Mouse (Mus musculus) ovary, adult 10 weeks (tissue): ENCODE results near the gene Olfr424. TPM values are rescaled to one million over a fixed set of nuclear protein-coding genes. Genes with fewer than 3 reads are reported as not detected.

Experiments
- polyA plus RNA-seq: library from polyadenylated mRNA; stranded (reverse); fragments of 350-450 nt; fragmentation: Illumina TruSeq; extraction: RNeasy Lipid Tissue Mini Kit (QIAGEN cat#74804); gene quantifications from one replicate; pipeline ENCODE4 v1.2.3, GENCODE M21; 2014

The Olfr424 gene
- not detected for polyA plus RNA-seq

GRCm38 (mm10) chr1:174131217-174131616 lies at the start of gene Olfr424:
Olfr424 (plus strand) TSS chr1:174131517.

GRCm38 (mm10) chr1:174084031-174084430 lies 47.3 kb upstream of the Olfr424 start, which contains the start of gene Olfr429:
Olfr429 (plus strand) TSS chr1:174084331.

GRCm38 (mm10) chr1:174096591-174096990 lies 34.7 kb upstream of the Olfr424 start, which contains the start of gene Olfr427:
Olfr427 (plus strand) TSS chr1:174096891.

GRCm38 (mm10) chr1:174121062-174121461 lies 10.3 kb upstream of the Olfr424 start, which contains the start of gene Olfr231:
Olfr231 (minus strand) TSS chr1:174121162.

GRCm38 (mm10) chr1:174155333-174155732 lies 24.0 kb downstream of the Olfr424 start, which contains the start of gene Olfr420:
Olfr420 (plus strand) TSS chr1:174155633.

GRCm38 (mm10) chr1:174172605-174173004 lies 41.3 kb downstream of the Olfr424 start, which contains the start of gene Spta1:
Spta1 (plus strand) TSS chr1:174172776.

Other genes with a start within 250 kb of the Olfr424 start
- gene Ifi211, start 218.5 kb upstream of the Olfr424 start, polyA plus RNA-seq, result 24.1 TPM
- gene Mndal, start 189.0 kb upstream of the Olfr424 start, polyA plus RNA-seq, result 97.3 TPM
- 87.5 TPM for gene Ifi203, start 188.8 kb upstream of the Olfr424 start, polyA plus RNA-seq
- gene Ifi202b, start 148.8 kb upstream of the Olfr424 start, polyA plus RNA-seq, result 2.2 TPM
- gene Ifi205, start 99.7 kb upstream of the Olfr424 start, polyA plus RNA-seq, result 43.6 TPM
- not detected for gene Olfr433, start 90.8 kb upstream of the Olfr424 start, polyA plus RNA-seq
- gene Olfr432, start 82.3 kb upstream of the Olfr424 start, polyA plus RNA-seq, result not detected
- gene Olfr430, start 64.9 kb upstream of the Olfr424 start, polyA plus RNA-seq, result not detected
- not detected for gene Olfr429, start 47.2 kb upstream of the Olfr424 start, polyA plus RNA-seq
- gene Olfr427, start 34.6 kb upstream of the Olfr424 start, polyA plus RNA-seq, result not detected
- not detected for gene Olfr231, start 10.4 kb upstream of the Olfr424 start, polyA plus RNA-seq
- gene Olfr420, start 24.1 kb downstream of the Olfr424 start, polyA plus RNA-seq, result not detected
- gene Spta1, start 41.3 kb downstream of the Olfr424 start, polyA plus RNA-seq, result not detected
- gene Olfr419, start 120.5 kb downstream of the Olfr424 start, polyA plus RNA-seq, result not detected
- gene Mptx1, start 199.0 kb downstream of the Olfr424 start, polyA plus RNA-seq, result 0.88 TPM
- not detected for gene Olfr417, start 233.6 kb downstream of the Olfr424 start, polyA plus RNA-seq